Mouse (Mus musculus): ENCODE measurements at regions not wholly inside any gene's neighbourhood (a gene's known extent, or its start where the extent isn't known, plus 50 kb on each side); places are given as distances from the start of the nearest gene placed in this dataset.

- TF ChIP-seq CTCF (IDR thresholded peaks at IDR 0.05; ENCODE audit: borderline replicate concordance, extremely low read depth, insufficient read depth, insufficient read length) (no peak), POLR2A (IDR thresholded peaks at IDR 0.05; ENCODE audit: borderline replicate concordance, extremely low read depth, insufficient read depth, insufficient read length, poor library complexity, severe bottlenecking) (no peak)
Observed at GRCm38 (mm10) chr6:134335711-134336110, 60.4 kb upstream of the Bcl2l14 start.
